Mouse (Mus musculus): ENCODE data around the gene Dnajb11.

Gene Dnajb11

GRCm38 (mm10) chr16:22881487-22881886, 23.8 kb downstream of the Dnajb11 start:
- ATAC-seq (ENCODE audit: low TSS enrichment) = no peak

GRCm38 (mm10) chr16:22883441-22883840, 25.8 kb downstream of the Dnajb11 start:
- no peak for ATAC-seq (ENCODE audit: low TSS enrichment)

DNA sequence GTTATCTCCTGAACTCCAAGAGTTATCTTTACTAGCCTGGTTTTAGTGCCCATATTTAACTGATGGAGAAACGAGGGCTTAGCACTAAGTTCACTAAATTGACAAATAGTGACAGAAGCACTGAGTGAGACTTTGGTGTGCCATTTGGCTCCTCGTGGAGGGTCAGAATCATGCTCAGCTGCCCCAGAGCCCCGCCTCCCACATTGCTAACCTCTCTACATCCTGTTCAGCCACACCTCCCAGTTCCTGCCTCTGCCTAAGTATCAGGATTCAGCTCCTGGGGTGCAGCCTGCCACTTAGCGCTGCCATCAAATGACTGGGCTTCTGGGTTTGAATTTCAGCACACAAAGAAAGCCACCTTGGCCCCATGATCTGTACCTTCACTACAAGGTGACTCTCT, 27.7 kb downstream of the Dnajb11 start:
- ATAC-seq (ENCODE audit: low TSS enrichment) = no peak

DNA sequence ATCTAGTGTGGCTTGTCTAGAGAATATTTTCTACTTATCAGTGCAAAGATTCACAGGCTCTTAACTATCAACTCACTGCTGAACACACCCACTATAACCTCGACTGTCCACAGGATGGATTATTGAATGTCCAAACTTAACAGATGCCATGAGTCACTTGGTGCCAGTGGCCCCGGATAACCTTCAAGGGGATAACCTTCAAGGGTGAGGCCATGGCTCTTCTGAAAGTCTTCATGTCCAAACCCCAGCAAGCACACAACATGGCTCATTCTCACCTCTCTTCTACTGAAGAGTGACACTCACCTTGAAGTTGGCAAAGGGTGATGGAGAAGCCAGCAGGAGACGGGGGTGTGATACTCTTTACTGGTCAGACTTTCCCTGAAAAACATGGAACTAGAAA, 29.1 kb downstream of the Dnajb11 start:
- ATAC-seq (ENCODE audit: low TSS enrichment) = no peak

DNA sequence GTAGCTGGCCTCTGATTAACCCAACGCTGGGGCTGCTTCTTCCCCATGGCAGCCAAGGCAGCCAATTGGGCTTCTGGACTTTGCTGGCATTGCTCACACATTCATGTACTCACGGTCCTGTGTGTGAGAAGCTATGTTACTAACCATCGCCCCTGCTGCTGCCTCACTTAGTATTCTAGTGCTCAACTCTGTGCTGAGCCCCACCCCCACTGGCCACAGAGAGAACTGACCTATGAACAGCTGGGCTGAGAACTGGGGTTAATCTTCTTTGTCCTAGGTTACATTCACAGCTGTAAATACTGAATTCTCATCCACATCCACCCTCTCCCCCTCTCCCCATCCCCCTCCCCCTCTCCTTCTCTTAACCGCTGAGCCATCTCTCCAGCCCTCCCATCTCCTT, 31.2 kb downstream of the Dnajb11 start:
- ATAC-seq (ENCODE audit: low TSS enrichment) = no peak

DNA sequence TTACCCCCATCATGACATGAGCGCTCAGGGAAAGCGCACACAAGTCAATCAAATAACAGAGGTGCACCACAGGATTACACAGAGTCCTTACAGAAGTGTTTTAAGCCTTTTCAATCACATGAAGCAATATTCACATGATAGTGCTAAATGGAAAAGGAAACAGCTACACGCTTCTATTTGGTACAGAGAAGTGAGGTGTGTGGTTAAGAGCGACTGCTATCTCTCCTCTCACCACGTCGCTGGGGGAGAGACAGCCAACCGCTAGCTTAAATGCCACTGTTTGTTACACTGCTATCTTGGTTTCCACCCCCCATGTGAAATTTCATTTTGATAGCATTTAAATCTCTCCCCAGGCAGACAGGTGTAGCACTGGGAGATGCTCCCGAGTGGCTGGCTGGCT, 32.1 kb downstream of the Dnajb11 start:
- ATAC-seq (ENCODE audit: low TSS enrichment) = no peak

GRCm38 (mm10) chr16:22890683-22891510, 33.3 kb downstream of the Dnajb11 start, which contains the start of gene Ahsg:
Gene Ahsg, plus strand, starts transcription at chr16:22891277.
- ATAC-seq (ENCODE audit: low TSS enrichment) = no peak

- ATAC-seq (ENCODE audit: low TSS enrichment) = no peak
Observed at GRCm38 (mm10) chr16:22891733-22892154, 34.1 kb downstream of the Dnajb11 start.

DNA sequence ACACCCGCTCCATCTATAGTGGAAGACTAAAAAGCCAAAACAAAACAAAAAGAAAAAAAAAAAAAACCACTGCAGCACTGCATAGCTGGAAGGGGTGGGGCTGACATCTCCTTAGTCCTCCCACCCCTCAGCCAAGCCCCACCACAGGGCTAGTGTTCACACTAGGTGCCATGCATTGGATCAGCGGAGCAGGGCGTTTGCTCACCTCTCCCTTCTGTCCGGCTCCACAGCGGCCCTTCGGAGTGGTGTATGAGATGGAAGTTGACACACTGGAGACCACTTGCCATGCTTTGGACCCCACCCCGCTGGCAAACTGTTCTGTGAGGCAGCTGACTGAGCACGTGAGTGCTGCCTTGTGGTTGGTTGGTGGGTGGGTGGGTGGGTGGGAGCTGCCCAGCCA, 36.5 kb downstream of the Dnajb11 start:
- no peak for ATAC-seq (ENCODE audit: low TSS enrichment)

- ATAC-seq (ENCODE audit: low TSS enrichment) = no peak
Observed at GRCm38 (mm10) chr16:22896618-22897017, 39.0 kb downstream of the Dnajb11 start.

GRCm38 (mm10) chr16:22899346-22899745, 41.7 kb downstream of the Dnajb11 start:
- ATAC-seq (ENCODE audit: low TSS enrichment) = no peak

DNA sequence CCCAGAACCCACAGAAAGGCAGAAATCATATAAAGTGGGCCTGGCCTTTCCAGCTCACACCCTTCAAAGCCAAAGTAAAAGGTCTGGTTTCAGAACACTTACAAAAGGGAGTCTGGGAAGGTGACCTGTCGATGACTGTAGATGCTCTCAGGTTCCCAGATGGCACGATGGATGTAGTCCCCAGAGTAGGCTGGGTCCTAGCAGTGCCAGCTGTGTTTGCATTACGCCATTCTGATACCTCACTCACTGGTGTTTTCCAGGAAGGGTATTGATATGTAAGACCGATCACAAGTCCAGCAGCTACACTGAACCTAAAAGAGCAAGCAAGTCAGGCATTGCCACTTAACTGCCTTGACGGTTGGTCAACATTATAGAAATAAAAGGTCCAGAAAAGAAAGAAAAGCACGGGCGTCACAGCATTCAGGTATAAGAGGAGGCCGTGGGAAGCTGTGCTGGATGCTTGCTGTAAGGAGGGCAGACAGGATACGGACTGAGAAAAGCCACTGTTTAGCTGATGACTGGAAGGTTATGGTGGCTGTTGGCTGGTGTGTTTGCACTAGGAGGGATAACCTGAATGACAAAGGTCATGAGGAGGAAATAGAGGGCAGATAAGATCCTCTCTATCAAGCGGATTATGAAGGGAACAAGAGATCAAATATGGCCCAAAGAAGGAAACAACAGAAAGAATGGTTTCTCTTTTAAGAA, 42.4 kb downstream of the Dnajb11 start:
- ATAC-seq (ENCODE audit: low TSS enrichment) = no peak

DNA sequence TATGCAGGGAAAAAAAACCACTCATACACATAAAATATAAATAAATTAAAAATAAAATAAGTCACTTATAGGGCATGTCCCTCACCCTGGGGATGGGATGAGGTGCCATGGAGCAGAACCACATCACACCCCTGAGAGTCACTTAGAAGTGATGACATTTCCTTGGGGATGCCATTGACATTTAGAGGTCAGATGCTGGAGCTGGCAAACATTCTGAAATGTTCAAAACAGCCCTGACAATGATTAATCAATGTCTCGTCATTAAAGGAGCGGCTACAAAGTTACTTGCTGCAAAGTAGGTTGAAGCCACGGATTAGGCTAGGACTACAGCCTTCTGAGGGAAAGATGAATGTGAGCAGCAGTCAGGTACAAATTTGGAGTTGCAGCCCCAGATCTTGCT, 43.7 kb downstream of the Dnajb11 start:
- no peak for ATAC-seq (ENCODE audit: low TSS enrichment)

DNA sequence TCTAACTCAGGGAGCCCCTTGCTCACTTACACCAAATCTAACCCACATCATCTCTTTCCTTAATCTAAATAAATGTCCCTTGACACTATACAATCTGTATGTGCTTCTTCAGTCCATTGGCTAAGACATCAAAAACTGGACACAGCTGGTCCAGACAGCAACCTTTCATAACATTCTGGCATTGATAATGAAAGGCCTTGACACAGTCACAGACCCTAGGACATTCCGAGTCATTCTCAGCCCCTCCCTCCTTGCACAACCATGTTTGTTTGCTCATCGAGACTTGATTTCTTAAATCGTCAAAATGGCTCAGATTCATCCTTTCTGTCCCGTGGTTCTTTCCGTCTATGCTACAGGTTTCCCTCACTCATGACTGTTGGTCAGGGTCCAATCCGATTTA, 51.6 kb downstream of the Dnajb11 start:
- ATAC-seq (ENCODE audit: low TSS enrichment) = no peak

DNA sequence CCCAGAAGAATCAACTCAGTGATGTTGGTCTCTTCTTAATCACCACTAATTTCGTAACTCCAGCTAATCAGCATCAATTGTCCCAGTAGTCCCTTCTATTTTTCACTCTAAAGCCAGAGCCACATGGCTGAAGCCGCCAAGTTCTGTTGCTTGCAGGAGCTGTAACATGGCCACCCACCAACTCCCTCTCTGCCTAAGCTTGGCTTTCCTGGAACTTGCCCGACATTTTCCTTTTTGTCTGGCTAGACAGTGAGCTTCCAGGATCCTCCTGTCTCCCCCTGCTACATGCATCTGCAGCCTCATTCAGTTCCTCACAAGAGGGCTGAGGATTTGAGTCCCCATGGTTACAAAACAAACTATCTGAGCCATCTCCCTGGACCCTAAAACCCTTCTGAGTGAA, 54.3 kb downstream of the Dnajb11 start:
- no peak for ATAC-seq (ENCODE audit: low TSS enrichment)

GRCm38 (mm10) chr16:22912886-22913285, 55.2 kb downstream of the Dnajb11 start:
- ATAC-seq (ENCODE audit: low TSS enrichment) = no peak

DNA sequence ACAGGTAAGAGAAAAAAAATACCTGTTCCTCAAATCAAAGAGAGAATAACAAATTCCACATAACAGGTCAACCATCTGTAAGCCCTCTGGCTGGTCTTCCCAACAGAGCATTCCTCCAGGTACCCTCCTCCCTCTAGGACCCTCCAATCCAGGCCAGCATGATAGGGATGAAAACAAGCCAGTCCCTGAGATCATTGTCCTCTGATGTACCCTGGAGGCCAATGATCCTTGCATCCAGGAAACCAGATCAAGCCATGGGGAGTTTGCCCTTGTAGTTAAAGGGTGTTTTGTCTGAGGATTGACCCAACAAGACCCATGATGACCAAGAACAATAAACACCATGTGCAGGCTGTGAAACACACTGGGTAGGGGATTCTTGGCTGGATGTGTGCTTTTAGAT, 56.6 kb downstream of the Dnajb11 start:
- ATAC-seq (ENCODE audit: low TSS enrichment) = no peak

- ATAC-seq (ENCODE audit: low TSS enrichment) = no peak
Observed at GRCm38 (mm10) chr16:22918034-22918433, 60.4 kb downstream of the Dnajb11 start, which contains the start of gene Fetub. Gene Fetub, plus strand, starts transcription at chr16:22918334.

DNA sequence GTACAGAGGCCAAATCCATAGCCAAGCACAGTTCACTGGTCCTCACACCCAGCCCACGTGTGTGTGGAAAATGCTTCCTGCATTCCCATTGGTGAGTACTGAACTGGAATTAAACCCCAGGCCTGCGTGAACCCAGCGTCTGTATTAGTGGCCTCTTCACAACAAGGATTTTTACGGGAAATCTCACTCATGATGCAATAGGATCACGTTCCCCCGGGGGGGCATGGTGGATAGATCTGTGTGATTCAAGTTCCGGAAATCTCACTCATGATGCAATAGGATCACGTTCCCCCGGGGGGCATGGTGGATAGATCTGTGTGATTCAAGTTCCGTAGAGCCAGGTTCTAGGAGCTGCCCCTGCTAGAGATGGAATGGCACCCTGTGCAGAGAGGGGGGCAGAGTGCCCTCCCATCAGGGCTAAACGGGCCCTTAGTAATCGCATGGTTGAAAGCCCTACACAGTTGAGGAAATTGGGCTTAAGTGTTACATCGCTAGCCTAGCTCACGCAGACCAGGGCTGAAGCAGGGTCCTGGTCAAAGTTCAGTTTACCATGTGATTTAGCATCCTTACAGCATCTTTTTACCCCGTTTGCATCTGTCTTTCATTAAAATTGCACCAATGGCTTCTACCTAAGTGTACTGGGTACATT, 61.1 kb downstream of the Dnajb11 start:
- no peak for ATAC-seq (ENCODE audit: low TSS enrichment)

GRCm38 (mm10) chr16:22919971-22920854, 62.6 kb downstream of the Dnajb11 start:
- ATAC-seq (ENCODE audit: low TSS enrichment) = no peak

GRCm38 (mm10) chr16:22921761-22922160, 64.1 kb downstream of the Dnajb11 start:
- ATAC-seq (ENCODE audit: low TSS enrichment) = no peak

GRCm38 (mm10) chr16:22922433-22922832, 64.8 kb downstream of the Dnajb11 start:
- ATAC-seq (ENCODE audit: low TSS enrichment) = no peak
